Comparison of ENCODE assay signal across 21 mouse cellular contexts in genomic region chr17:65552426-65552997, GRCm38 (mm10). TPM values are rescaled to one million over a fixed set of nuclear protein-coding genes. Genes with fewer than 3 reads are reported as not detected.
A peak's percentile ranks its signal among the peaks of the same experiment; 100 is the strongest.
DNase-seq lines count a peak whose midpoint lies in the region; ATAC-seq lines count a peak whose summit lies in the region.
"Had no signal": no experiment of that assay in that cellular context is flagged by ENCODE, and none has a peak within 500 bp of the region (broad histone marks: within the 10 kb centered on the region; RNA-seq: fewer than 3 reads in every experiment).

No protein-coding gene starts in this region.

- no peak overlapping the region for H3K4me2 ChIP-seq in midbrain, embryonic 11.5 days
- no peak overlapping the region for H3K4me2 ChIP-seq in midbrain, embryonic 13.5 days (replicated peaks)
- H3K4me2 ChIP-seq in intestine, embryonic 16.5 days (ENCODE audit: low read depth, low read length): no peak overlapping the region
- H3K4me2 ChIP-seq: heart, embryonic 11.5 days; heart, embryonic 15.5 days; hindbrain, embryonic 14.5 days had no signal

- intact Hi-C loops in gastrocnemius, postnatal 36 days (cut with DNase I): no loop called here

- no peaks in the 10 kb centered on the region for H3K4me1 ChIP-seq in midbrain, embryonic 11.5 days (ENCODE audit: control insufficient read depth, insufficient read depth, low read length)
- no peaks in the 10 kb centered on the region for H3K4me1 ChIP-seq in midbrain, embryonic 13.5 days (replicated peaks)
- no peaks in the 10 kb centered on the region for H3K4me1 ChIP-seq in intestine, embryonic 16.5 days (ENCODE audit: control insufficient read depth, insufficient read depth, low read length)
- H3K4me1 ChIP-seq: embryonic facial prominence, embryonic 10.5 days; forebrain, embryonic 10.5 days; hindbrain, embryonic 10.5 days had no signal

- H3K4me3 ChIP-seq in midbrain, embryonic 11.5 days (ENCODE audit: low read depth, low read length): no peak overlapping the region
- H3K4me3 ChIP-seq in midbrain, embryonic 13.5 days (replicated peaks): no peak overlapping the region
- no peak overlapping the region for H3K4me3 ChIP-seq in intestine, embryonic 16.5 days (ENCODE audit: low read length)
- H3K4me3 ChIP-seq: embryonic facial prominence, embryonic 10.5 days; forebrain, embryonic 10.5 days; heart, adult 2 months; heart, embryonic 15.5 days; hindbrain, embryonic 10.5 days had no signal

- no peaks in the 10 kb centered on the region for H3K36me3 ChIP-seq in midbrain, embryonic 11.5 days (ENCODE audit: control insufficient read depth, insufficient read depth, low read length)
- no peaks in the 10 kb centered on the region for H3K36me3 ChIP-seq in midbrain, embryonic 13.5 days
- H3K36me3 ChIP-seq in intestine, embryonic 16.5 days (ENCODE audit: control insufficient read depth, insufficient read depth, low read length): no peaks in the 10 kb centered on the region
- H3K36me3 ChIP-seq: embryonic facial prominence, embryonic 10.5 days; forebrain, embryonic 10.5 days; G1E; heart, embryonic 15.5 days; hindbrain, embryonic 10.5 days had no signal

- WGBS in midbrain, embryonic 11.5 days: 89% methylated on average over 12 of the region's 12 CpGs
- 89% methylated on average over 12 of the region's 12 CpGs for WGBS in midbrain, embryonic 13.5 days
- 52% methylated on average over 12 of the region's 12 CpGs for WGBS in intestine, embryonic 16.5 days

- H3K9me3 ChIP-seq in midbrain, embryonic 11.5 days (ENCODE audit: control insufficient read depth, low read length): no peaks in the 10 kb centered on the region
- H3K9me3 ChIP-seq in midbrain, embryonic 13.5 days: no peaks in the 10 kb centered on the region
- no peaks in the 10 kb centered on the region for H3K9me3 ChIP-seq in intestine, embryonic 16.5 days (ENCODE audit: control insufficient read depth, low read length)
- H3K9me3 ChIP-seq: embryonic facial prominence, embryonic 10.5 days; forebrain, embryonic 10.5 days; G1E; heart, embryonic 15.5 days; hindbrain, embryonic 10.5 days had no signal

- peak; percentile 54 for DNase-seq in midbrain, embryonic 11.5 days (ENCODE audit: low spot score, missing footprints)
- DNase-seq in NIH3T3 (ENCODE audit: low read depth): peak; percentile 30
- no peak for DNase-seq in right cerebral cortex, postnatal 10 days (ENCODE audit: low spot score in 2 of 2)
- DNase-seq in gastrocnemius, postnatal 36 days: no peak
- DNase-seq: adrenal gland, postnatal 25 days; cerebellum, adult 18-20 months; cerebellum, postnatal 10 days; heart, adult 2 months had no signal

- no peaks in the 10 kb centered on the region for H3K27me3 ChIP-seq in midbrain, embryonic 11.5 days (ENCODE audit: control insufficient read depth, insufficient read depth, low read length)
- H3K27me3 ChIP-seq in midbrain, embryonic 13.5 days: no peaks in the 10 kb centered on the region
- no peaks in the 10 kb centered on the region; the same call in 1 of the 2 replicates for H3K27me3 ChIP-seq in intestine, embryonic 16.5 days (replicated peaks; ENCODE audit: control insufficient read depth, insufficient read depth, low read length)
- H3K27me3 ChIP-seq: heart, embryonic 15.5 days had no signal

- H3K9ac ChIP-seq in midbrain, embryonic 11.5 days (ENCODE audit: low read length): no peak overlapping the region
- H3K9ac ChIP-seq in midbrain, embryonic 13.5 days (replicated peaks): no peak overlapping the region
- H3K9ac ChIP-seq in intestine, embryonic 16.5 days (ENCODE audit: low read depth, low read length): no peak overlapping the region
- H3K9ac ChIP-seq: heart, embryonic 15.5 days; hindbrain, embryonic 14.5 days had no signal

- no peak overlapping the region for H3K27ac ChIP-seq in midbrain, embryonic 11.5 days (ENCODE audit: low read depth, low read length)
- no peak overlapping the region for H3K27ac ChIP-seq in midbrain, embryonic 13.5 days
- no peak overlapping the region for H3K27ac ChIP-seq in intestine, embryonic 16.5 days (ENCODE audit: low read length)
- H3K27ac ChIP-seq: embryonic facial prominence, embryonic 10.5 days; forebrain, embryonic 10.5 days; heart, adult 2 months; heart, embryonic 15.5 days; hindbrain, embryonic 10.5 days; hindbrain, embryonic 14.5 days had no signal

- no peak for ATAC-seq in midbrain, embryonic 11.5 days (ENCODE audit: low FRiP score)
- ATAC-seq in midbrain, embryonic 13.5 days: no peak
- 0 out of 2 replicates have a peak, but pooled peaks have one; percentile 58 for ATAC-seq in intestine, embryonic 16.5 days
- ATAC-seq: CD4-positive, CD25-positive, alpha-beta regulatory T cell, adult 4 months; forebrain, embryonic 14.5 days had no signal

RNA-seq across cellular contexts. Expression of gene Tmem232, which starts 11.9 kb away (rescaled TPM):
- polyA plus RNA-seq in midbrain, embryonic 11.5 days (2014; fragmentation: Nextera tagmentation; extraction: Ambion mirVana): not detected in 2 replicates
- 0.09 and 0.28 TPM in 2 replicates for polyA plus RNA-seq in midbrain, embryonic 13.5 days (2015; fragmentation: Nextera tagmentation; extraction: Ambion mirVana)
- polyA plus RNA-seq in intestine, embryonic 16.5 days (2015; fragmentation: Nextera tagmentation; extraction: Ambion mirVana): not detected in 2 replicates
- 10 to 100 TPM; 13.9 to 17.0 TPM for total RNA-seq in gastrocnemius, postnatal 36 days (2021)
- total RNA-seq: adrenal gland, adult 18-20 months; adrenal gland, postnatal 25 days; G1E; heart, adult 2 months; heart, postnatal 25 days had no signal
- polyA plus RNA-seq: CD4-positive, CD25-positive, alpha-beta regulatory T cell, adult 4 months; embryonic facial prominence, embryonic 10.5 days; forebrain, embryonic 10.5 days; G1E; heart, embryonic 15.5 days had no signal

Comparison
In these comparisons a context has a peak if more than half of its experiments do, and no peak if none do; other contexts are left out.
1. DNase-seq: peak in midbrain, embryonic 11.5 days (single experiment) and NIH3T3 (single experiment); none in right cerebral cortex, postnatal 10 days (0 of 2) and gastrocnemius, postnatal 36 days (0 of 2).